Mouse (Mus musculus) kidney, embryonic 15.5 days (tissue): ENCODE data around the gene Rhox8. TPM values are rescaled to one million over a fixed set of nuclear protein-coding genes. Genes with fewer than 3 reads are reported as not detected.
"Not testable (repeated sequence)": the region's sequence is repeated elsewhere in the genome, so short reads cannot be mapped to it uniquely, and the experiment has no call there.

ENCODE experiments used
- ATAC-seq: fragments of 200-750 bp; cut with Nextera tagmentation; replicated peaks from 2 replicates; pipeline ENCODE4 v1.8.0; 2017; ENCODE audit warnings: moderate TSS enrichment; ENCODE audit not compliant: low FRiP score
- H3K27ac ChIP-seq: fragments of 300-500 bp; sonication (generic); 2 replicates; pipeline ENCODE4 v1.5.1; 2015; ENCODE audit warnings: mild to moderate bottlenecking, inconsistent platforms
- H3K27me3 ChIP-seq: fragments of 300-500 bp; sonication (generic); 2 replicates; pipeline ENCODE4 v1.6.1; 2015; ENCODE audit warnings: inconsistent platforms
- H3K36me3 ChIP-seq: fragments of 300-500 bp; sonication (generic); 2 replicates; pipeline ENCODE4 v1.6.1; 2015; ENCODE audit warnings: inconsistent platforms
- H3K4me1 ChIP-seq: fragments of 300-500 bp; sonication (generic); 2 replicates; pipeline ENCODE4 v1.6.1; 2015; ENCODE audit warnings: inconsistent platforms
- H3K4me2 ChIP-seq: fragments of 300-500 bp; sonication (generic); 2 replicates; pipeline ENCODE4 v1.6.1; 2015; ENCODE audit warnings: moderate library complexity, mild to moderate bottlenecking, inconsistent platforms
- H3K4me3 ChIP-seq: fragments of 300-500 bp; sonication (generic); replicated peaks from 2 replicates; pipeline ENCODE4 v1.5.1; 2015; ENCODE audit warnings: mild to moderate bottlenecking, inconsistent platforms
- H3K9ac ChIP-seq: fragments of 300-500 bp; sonication (generic); 2 replicates; pipeline ENCODE4 v1.6.1; 2015; ENCODE audit warnings: mild to moderate bottlenecking, inconsistent platforms
- H3K9me3 ChIP-seq: fragments of 300-500 bp; sonication (generic); replicated peaks from 2 replicates; pipeline ENCODE4 v1.6.1; 2016; ENCODE audit warnings: inconsistent platforms
- WGBS: fragments of 180-500 bp; shearing (Covaris S2); methylation state at CpG from one replicate; pipeline ENCODE4 v1.1.7; 2015; ENCODE audit warnings: mixed read lengths; 5-methylcytosine and 5-hydroxymethylcytosine counted together
- polyA plus RNA-seq: library from polyadenylated mRNA; unstranded; fragments of >200 nt; fragmentation: Nextera tagmentation; extraction: Ambion mirVana; gene quantifications from 2 replicates; pipeline ENCODE4 v1.2.1, GENCODE M21; 2015

Rhox8 gene
- not detected in 2 replicates for polyA plus RNA-seq

DNA sequence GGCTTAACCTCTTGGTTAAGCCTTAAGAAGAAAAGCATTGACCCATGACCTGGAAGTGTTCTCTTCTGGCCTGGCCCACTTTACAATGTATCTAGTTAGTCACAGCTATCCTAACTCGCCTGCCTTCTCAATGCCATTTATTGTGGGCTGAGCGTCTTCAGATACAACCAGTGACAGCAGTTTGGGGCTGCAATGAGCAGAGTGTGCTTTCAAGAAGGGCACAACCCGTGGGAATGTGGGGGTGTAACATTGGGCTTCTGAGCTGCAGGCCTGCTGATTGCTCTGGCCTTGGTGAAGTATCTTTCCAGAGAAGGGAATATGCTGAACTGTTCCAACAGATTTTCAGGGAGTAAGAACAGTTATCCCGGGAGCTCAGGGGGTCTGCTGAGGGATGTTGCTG is at the start of gene Rhox8:
Rhox8 (minus strand) TSS at position 101 of the 400 bp plus-strand sequence.
- 77% methylated on average over 4 of the region's 4 CpGs for WGBS
- no peaks in the 10 kb centered on the region for H3K9me3 ChIP-seq
- no peaks in the 10 kb centered on the region for H3K4me1 ChIP-seq
- no peak within 1 kb of the TSS for H3K27ac ChIP-seq
- no peaks in the 10 kb centered on the region for H3K36me3 ChIP-seq
- no peak within 1 kb of the TSS for H3K4me3 ChIP-seq
- H3K4me2 ChIP-seq: no peak within 1 kb of the TSS
- ATAC-seq: no peak
- no peaks in the 10 kb centered on the region for H3K27me3 ChIP-seq
- H3K9ac ChIP-seq: no peak within 1 kb of the TSS

GRCm38 (mm10) chrX:37916311-37916710 is 37.6 kb upstream of the Rhox8 start:
- ATAC-seq: no peak
- Histone ChIP-seq H3K4me1 (no peaks in the 10 kb centered on the region), H3K4me3 (no peak overlapping the region), H3K27ac (no peak overlapping the region), H3K27me3 (no peaks in the 10 kb centered on the region), H3K9ac (no peak overlapping the region), H3K36me3 (no peaks in the 10 kb centered on the region), H3K9me3 (no peaks in the 10 kb centered on the region), H3K4me2 (no peak overlapping the region)
- WGBS: 72% methylated on average over 4 of the region's 4 CpGs

DNA sequence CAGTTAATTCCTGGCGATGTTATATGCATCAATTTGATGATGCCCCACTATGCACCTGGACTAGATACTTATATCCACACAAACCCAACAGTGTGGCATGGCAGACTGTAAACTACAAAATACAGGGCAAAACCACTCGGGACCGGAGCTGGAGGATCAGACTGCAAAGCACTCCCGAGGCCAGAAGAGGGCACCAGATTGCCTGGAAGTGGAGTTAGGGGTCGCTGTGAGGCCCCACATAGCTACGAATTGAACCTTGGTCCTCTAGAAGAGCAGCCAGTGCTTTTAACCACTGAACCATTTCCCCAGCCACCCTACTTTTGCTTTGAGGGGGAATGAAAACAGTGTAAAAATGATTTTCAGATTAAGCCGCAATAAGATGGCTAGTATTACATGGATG is 29.8 kb upstream of the Rhox8 start:
- H3K27me3 ChIP-seq: no peaks in the 10 kb centered on the region
- H3K4me2 ChIP-seq: no peak overlapping the region
- H3K27ac ChIP-seq: no peak overlapping the region
- H3K4me3 ChIP-seq: no peak overlapping the region
- H3K9me3 ChIP-seq: no peaks in the 10 kb centered on the region
- no peaks in the 10 kb centered on the region for H3K36me3 ChIP-seq
- H3K4me1 ChIP-seq: no peaks in the 10 kb centered on the region
- WGBS: 55% methylated on average over 7 of the region's 7 CpGs
- no peak for ATAC-seq
- H3K9ac ChIP-seq: no peak overlapping the region

DNA sequence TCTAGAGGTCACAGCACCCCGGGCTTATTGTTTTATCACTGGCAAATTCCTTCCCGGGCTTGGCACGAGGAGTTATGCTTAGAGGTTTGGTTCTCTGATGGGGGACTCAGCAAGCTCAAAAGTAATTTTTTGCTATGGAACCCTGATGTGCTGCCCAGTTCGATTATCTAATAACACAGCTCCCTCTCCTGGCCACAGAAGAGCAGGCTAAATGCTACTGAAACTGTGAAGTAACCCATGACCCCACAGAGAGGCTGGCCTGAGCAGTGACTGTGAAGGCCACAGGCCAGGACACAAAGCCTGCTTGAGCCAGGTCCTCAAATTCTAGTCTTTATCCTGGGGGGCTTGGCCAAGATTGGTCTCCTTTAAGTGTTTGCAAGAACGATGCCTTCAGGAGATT is 25.0 kb upstream of the Rhox8 start:
- no peaks in the 10 kb centered on the region for H3K27me3 ChIP-seq
- ATAC-seq: no peak
- WGBS: 74% methylated on average over 5 of the region's 5 CpGs
- H3K27ac ChIP-seq: no peak overlapping the region
- no peaks in the 10 kb centered on the region for H3K36me3 ChIP-seq
- H3K4me2 ChIP-seq: no peak overlapping the region
- no peaks in the 10 kb centered on the region for H3K9me3 ChIP-seq
- no peak overlapping the region for H3K9ac ChIP-seq
- H3K4me1 ChIP-seq: no peaks in the 10 kb centered on the region
- H3K4me3 ChIP-seq: no peak overlapping the region

- not testable (repeated sequence) for ATAC-seq, H3K4me2 ChIP-seq, H3K36me3 ChIP-seq, H3K27ac ChIP-seq, H3K4me3 ChIP-seq, H3K9me3 ChIP-seq, H3K9ac ChIP-seq, H3K27me3 ChIP-seq, H3K4me1 ChIP-seq
- 91% methylated on average over 10 of the region's 18 CpGs for WGBS
Measured at GRCm38 (mm10) chrX:37901670-37902069, 22.9 kb upstream of the Rhox8 start, which contains the start of gene Rhox9. Rhox9 (minus strand) TSS chrX:37901770.

GRCm38 (mm10) chrX:37897132-37897531 is 18.4 kb upstream of the Rhox8 start, which contains the start of gene Rhox7b:
Rhox7b (minus strand) TSS chrX:37897232.
- not testable (repeated sequence) for H3K27me3 ChIP-seq, H3K9me3 ChIP-seq, H3K27ac ChIP-seq, H3K4me1 ChIP-seq, ATAC-seq, H3K9ac ChIP-seq, H3K36me3 ChIP-seq, H3K4me3 ChIP-seq, H3K4me2 ChIP-seq
- WGBS: 78% methylated on average over 9 of the region's 9 CpGs

DNA sequence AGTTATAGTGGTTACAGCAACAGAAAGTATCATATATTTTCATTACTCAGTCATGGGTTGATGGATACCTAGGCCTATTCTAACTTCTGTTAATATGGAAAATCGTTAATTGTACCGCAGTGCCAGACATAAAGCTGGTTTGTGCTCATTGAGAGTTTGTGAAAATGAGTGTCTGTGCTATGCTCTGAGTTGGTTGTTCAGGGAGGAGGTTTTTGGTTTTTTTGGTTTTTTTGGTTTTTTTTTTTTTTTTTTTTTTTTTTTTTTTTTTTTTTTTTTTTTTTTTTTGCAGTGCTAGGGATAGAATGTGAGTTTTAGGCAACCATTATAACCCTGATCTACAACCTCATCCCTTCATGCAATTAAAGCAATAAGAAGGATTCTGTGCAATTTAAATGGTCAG is 7.1 kb downstream of the Rhox8 start:
- Histone ChIP-seq H3K36me3 (no peaks in the 10 kb centered on the region), H3K4me2 (no peak overlapping the region), H3K4me3 (no peak overlapping the region), H3K27me3 (no peaks in the 10 kb centered on the region), H3K4me1 (no peaks in the 10 kb centered on the region), H3K9ac (no peak overlapping the region), H3K27ac (no peak overlapping the region), H3K9me3 (no peaks in the 10 kb centered on the region)
- 94% methylated on average over 2 of the region's 2 CpGs for WGBS
- no peak for ATAC-seq

- not testable (repeated sequence) for H3K4me3 ChIP-seq, ATAC-seq, H3K27ac ChIP-seq, H3K27me3 ChIP-seq, H3K4me2 ChIP-seq, H3K9me3 ChIP-seq, H3K4me1 ChIP-seq, H3K36me3 ChIP-seq, H3K9ac ChIP-seq
- 66% methylated on average over 8 of the region's 8 CpGs for WGBS
Measured at GRCm38 (mm10) chrX:37831386-37831785, 47.4 kb downstream of the Rhox8 start, which contains the start of gene Rhox7a. Rhox7a (plus strand) TSS chrX:37831686.

DNA sequence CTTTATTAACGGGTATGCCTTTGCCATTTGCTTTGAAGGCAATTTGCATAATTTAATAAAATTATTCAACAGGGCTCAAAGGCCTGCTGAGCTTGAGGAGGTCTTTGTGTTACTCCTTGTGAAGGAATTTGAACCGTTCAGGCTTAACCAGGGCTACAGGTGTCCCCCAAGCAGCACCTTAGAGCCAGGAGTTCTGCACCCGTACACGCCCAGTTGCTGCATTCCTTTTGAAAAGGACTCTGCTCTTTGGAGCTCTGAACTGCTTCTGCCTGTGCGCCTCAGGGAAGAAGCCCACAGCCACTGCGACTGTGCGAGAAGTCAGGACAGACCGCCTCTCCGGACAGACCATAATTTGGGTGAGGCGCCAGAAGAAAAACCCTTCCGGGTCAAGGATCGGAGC is 52.1 kb downstream of the Rhox8 start, which contains the start of gene Rhox6:
Rhox6 (plus strand) TSS at position 301 of the 400 bp plus-strand sequence.
- not testable (repeated sequence) for H3K36me3 ChIP-seq, H3K4me2 ChIP-seq, H3K4me1 ChIP-seq, ATAC-seq, H3K4me3 ChIP-seq, H3K27me3 ChIP-seq, H3K27ac ChIP-seq, H3K9me3 ChIP-seq, H3K9ac ChIP-seq
- 91% methylated on average over 4 of the region's 12 CpGs for WGBS

Other genes with a start within 250 kb of the Rhox8 start
- gene Rhox2g, start 235.5 kb downstream of the Rhox8 start, polyA plus RNA-seq: not detected in 2 replicates
- not detected in 2 replicates for gene Rhox4g, start 227.6 kb downstream of the Rhox8 start, polyA plus RNA-seq
- not detected in 2 replicates for gene Rhox3h, start 210.2 kb downstream of the Rhox8 start, polyA plus RNA-seq
- not detected in 2 replicates for gene Rhox2h, start 205.7 kb downstream of the Rhox8 start, polyA plus RNA-seq
- 1.9 and 2.2 TPM in 2 replicates for gene Rhox5, start 74.1 kb downstream of the Rhox8 start, polyA plus RNA-seq
- 0.16 TPM in 1 of 2 replicates, not detected in the other for gene Rhox6, start 52.0 kb downstream of the Rhox8 start, polyA plus RNA-seq
- gene Rhox7a, start 47.3 kb downstream of the Rhox8 start, polyA plus RNA-seq: not detected in 2 replicates
- gene Rhox7b, start 18.3 kb upstream of the Rhox8 start, polyA plus RNA-seq: not detected in 2 replicates
- not detected in 2 replicates for gene Rhox9, start 22.8 kb upstream of the Rhox8 start, polyA plus RNA-seq
- gene Btg1-ps1, start 139.9 kb upstream of the Rhox8 start, polyA plus RNA-seq: not detected in 2 replicates
- gene Btg1-ps2, start 164.2 kb upstream of the Rhox8 start, polyA plus RNA-seq: 0.16 TPM in 1 of 2 replicates, not detected in the other
- gene Rhox10, start 187.5 kb upstream of the Rhox8 start, polyA plus RNA-seq: not detected in 2 replicates
- not detected in 2 replicates for gene Rhox11, start 206.2 kb upstream of the Rhox8 start, polyA plus RNA-seq
- gene Rhox12, start 232.0 kb upstream of the Rhox8 start, polyA plus RNA-seq: not detected in 2 replicates
- gene Rhox13, start 242.3 kb upstream of the Rhox8 start, polyA plus RNA-seq: not detected in 2 replicates